In the genomic region with DNA sequence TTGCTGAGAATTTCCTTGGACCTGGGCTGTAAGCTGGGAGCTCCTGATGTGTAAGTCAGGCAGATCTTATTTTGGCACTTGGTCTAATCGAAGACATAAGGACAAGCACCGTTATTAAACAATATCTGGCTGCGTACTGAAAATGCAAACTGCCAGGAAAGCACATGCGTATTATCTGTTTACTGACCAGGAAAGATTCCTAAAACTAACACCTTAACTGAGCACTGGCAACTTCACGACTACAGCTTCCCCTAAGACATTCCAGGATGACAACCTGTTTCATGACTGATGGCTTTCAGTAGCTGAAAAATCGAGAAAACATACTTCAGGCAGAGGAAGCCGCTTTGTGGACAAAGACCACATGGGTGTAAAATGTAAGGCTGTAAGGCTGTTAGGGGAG, we compare ENCODE assay signal across 8 mouse cellular contexts. TPM values are rescaled to one million over a fixed set of nuclear protein-coding genes. Genes with fewer than 3 reads are reported as not detected.
DNase-seq lines count a peak whose midpoint lies in the region; ATAC-seq and TF ChIP-seq lines count a peak whose summit lies in the region.

No protein-coding gene starts in this region.

- no peaks in the 10 kb centered on the region for H3K27me3 ChIP-seq in liver, adult 2 months (ENCODE audit: control insufficient read depth, insufficient read depth, low read length)
- H3K27me3 ChIP-seq in embryonic facial prominence, embryonic 13.5 days: no peaks in the 10 kb centered on the region
- H3K27me3 ChIP-seq in intestine, embryonic 15.5 days (replicated peaks): no peaks in the 10 kb centered on the region
- H3K27me3 ChIP-seq in neural tube, embryonic 14.5 days (ENCODE audit: control insufficient read depth, insufficient read depth, low read length): no peaks in the 10 kb centered on the region

- WGBS in liver, adult 2 months: 45% methylated on average over 7 of the region's 7 CpGs
- 37% methylated on average over 7 of the region's 7 CpGs for WGBS in embryonic facial prominence, embryonic 13.5 days
- WGBS in intestine, embryonic 15.5 days: 34% methylated on average over 7 of the region's 7 CpGs
- 41% methylated on average over 7 of the region's 7 CpGs for WGBS in neural tube, embryonic 14.5 days

- no peak for TF ChIP-seq CTCF in liver, adult 2 months (IDR thresholded peaks at IDR 0.05; ENCODE audit: low read depth, low read length)

- peak overlapping the region; percentile 52 for H3K9ac ChIP-seq in liver, adult 2 months (ENCODE audit: low read depth, low read length)
- peak overlapping the region; percentile 81 for H3K9ac ChIP-seq in embryonic facial prominence, embryonic 13.5 days
- peak overlapping the region; percentile 65 for H3K9ac ChIP-seq in intestine, embryonic 15.5 days
- H3K9ac ChIP-seq in neural tube, embryonic 14.5 days (replicated peaks; ENCODE audit: low read depth, low read length): peak overlapping the region; percentile 68

- peaks cover 6% of the 10 kb centered on the region; the same call in 1 of the 2 replicates for H3K4me1 ChIP-seq in liver, adult 2 months (ENCODE audit: control insufficient read depth, insufficient read depth, low read length)
- H3K4me1 ChIP-seq in embryonic facial prominence, embryonic 13.5 days: peaks cover 23% of the 10 kb centered on the region
- H3K4me1 ChIP-seq in intestine, embryonic 15.5 days (replicated peaks): 0 out of 2 replicates have a peak, but pooled peaks cover 2% of the 10 kb centered on the region
- peaks cover 7% of the 10 kb centered on the region; the same call in 1 of the 2 replicates for H3K4me1 ChIP-seq in neural tube, embryonic 14.5 days (ENCODE audit: control insufficient read depth, insufficient read depth, low read length)

- peak overlapping the region; percentile 63 for H3K4me2 ChIP-seq in embryonic facial prominence, embryonic 13.5 days
- H3K4me2 ChIP-seq in intestine, embryonic 15.5 days (replicated peaks): peak overlapping the region; percentile 59
- peak overlapping the region; percentile 78 for H3K4me2 ChIP-seq in neural tube, embryonic 14.5 days (ENCODE audit: low read depth, low read length)

- H3K27ac ChIP-seq in liver, adult 2 months (replicated peaks; ENCODE audit: insufficient read depth, low read depth, low read length): peak overlapping the region; percentile 53
- H3K27ac ChIP-seq in embryonic facial prominence, embryonic 13.5 days: peak overlapping the region; percentile 90
- H3K27ac ChIP-seq in intestine, embryonic 15.5 days: peak overlapping the region; percentile 87
- peak overlapping the region; percentile 81 for H3K27ac ChIP-seq in neural tube, embryonic 14.5 days (ENCODE audit: low read depth, low read length)

- DNase-seq in liver, adult 2 months (ENCODE audit: extremely low read depth, low read depth, low spot score): no peak
- no peak for DNase-seq in liver
- DNase-seq in natural killer cell, adult 2 months (ENCODE audit: low spot score in 2 of 2): no peak
- DNase-seq in kidney, adult 18-20 months: no peak
- no peak for DNase-seq in gastrocnemius, postnatal 4 days (ENCODE audit: low spot score in 2 of 2)

- no peak for ATAC-seq in embryonic facial prominence, embryonic 13.5 days (ENCODE audit: insufficient number of reproducible peaks, insufficient read depth, low FRiP score, low TSS enrichment, low read depth)
- no peak for ATAC-seq in intestine, embryonic 15.5 days
- ATAC-seq in neural tube, embryonic 14.5 days (ENCODE audit: low read depth): no peak

- H3K4me3 ChIP-seq in liver, adult 2 months (ENCODE audit: insufficient read depth, low read depth, low read length): peak overlapping the region; percentile 87
- peak overlapping the region; percentile 96 for H3K4me3 ChIP-seq in embryonic facial prominence, embryonic 13.5 days
- H3K4me3 ChIP-seq in intestine, embryonic 15.5 days (replicated peaks): peak overlapping the region; percentile 68
- peak overlapping the region; percentile 88 for H3K4me3 ChIP-seq in neural tube, embryonic 14.5 days (ENCODE audit: low read depth, low read length)

- TF ChIP-seq POLR2A in liver, adult 2 months (IDR thresholded peaks at IDR 0.05; ENCODE audit: extremely low read depth, insufficient read depth, low read length): no peak

- H3K9me3 ChIP-seq in embryonic facial prominence, embryonic 13.5 days: no peaks in the 10 kb centered on the region
- no peaks in the 10 kb centered on the region for H3K9me3 ChIP-seq in intestine, embryonic 15.5 days
- H3K9me3 ChIP-seq in neural tube, embryonic 14.5 days (ENCODE audit: control insufficient read depth, low read length): no peaks in the 10 kb centered on the region

- peaks cover 8% of the 10 kb centered on the region; the same call in 1 of the 2 replicates for H3K79me2 ChIP-seq in liver, adult 2 months (ENCODE audit: control insufficient read depth, insufficient read depth, low read length)

- no peaks in the 10 kb centered on the region for H3K36me3 ChIP-seq in liver, adult 2 months (ENCODE audit: control insufficient read depth, insufficient read depth, low read length)
- no peaks in the 10 kb centered on the region for H3K36me3 ChIP-seq in embryonic facial prominence, embryonic 13.5 days
- no peaks in the 10 kb centered on the region for H3K36me3 ChIP-seq in intestine, embryonic 15.5 days
- H3K36me3 ChIP-seq in neural tube, embryonic 14.5 days (ENCODE audit: control insufficient read depth, insufficient read depth, low read length): no peaks in the 10 kb centered on the region

RNA-seq across cellular contexts. Expression of a gene that starts 0.7 kb away (rescaled TPM):
- 113 and 125 TPM in 2 replicates for total RNA-seq in liver, adult 2 months (2014; rRNA removed)
- polyA plus RNA-seq in liver, adult 2 months (2012; rRNA removed): 21.9 and 27.1 TPM in 2 replicates
- polyA plus RNA-seq in embryonic facial prominence, embryonic 13.5 days (2015; fragmentation: Nextera tagmentation; extraction: Ambion mirVana): 378 and 449 TPM in 2 replicates
- 289 and 306 TPM in 2 replicates for polyA plus RNA-seq in intestine, embryonic 15.5 days (2015; fragmentation: Nextera tagmentation; extraction: Ambion mirVana)
- polyA plus RNA-seq in neural tube, embryonic 14.5 days (2014; fragmentation: Nextera tagmentation; extraction: Ambion mirVana): 141 and 194 TPM in 2 replicates
- total RNA-seq in gastrocnemius, postnatal 4 days (2021): 100 to 1,000 TPM; 266 to 268 TPM

RNA-seq across cellular contexts. Expression of a gene that starts 28.2 kb away (rescaled TPM):
- total RNA-seq in liver, adult 2 months (2014; rRNA removed): not detected in 2 replicates
- polyA plus RNA-seq in liver, adult 2 months (2012; rRNA removed): not detected in 2 replicates
- polyA plus RNA-seq in embryonic facial prominence, embryonic 13.5 days (2015; fragmentation: Nextera tagmentation; extraction: Ambion mirVana): not detected in 2 replicates
- polyA plus RNA-seq in intestine, embryonic 15.5 days (2015; fragmentation: Nextera tagmentation; extraction: Ambion mirVana): not detected in 2 replicates
- polyA plus RNA-seq in neural tube, embryonic 14.5 days (2014; fragmentation: Nextera tagmentation; extraction: Ambion mirVana): not detected in 2 replicates
- not detected for total RNA-seq in gastrocnemius, postnatal 4 days (2021)

RNA-seq across cellular contexts. Expression of a gene that starts 41.1 kb away (rescaled TPM):
- total RNA-seq in liver, adult 2 months (2014; rRNA removed): 0.09 and 0.20 TPM in 2 replicates
- polyA plus RNA-seq in liver, adult 2 months (2012; rRNA removed): 0.15 and 1.1 TPM in 2 replicates
- 0.70 and 1.0 TPM in 2 replicates for polyA plus RNA-seq in embryonic facial prominence, embryonic 13.5 days (2015; fragmentation: Nextera tagmentation; extraction: Ambion mirVana)
- polyA plus RNA-seq in intestine, embryonic 15.5 days (2015; fragmentation: Nextera tagmentation; extraction: Ambion mirVana): 0.29 and 0.53 TPM in 2 replicates
- 0.37 and 1.6 TPM in 2 replicates for polyA plus RNA-seq in neural tube, embryonic 14.5 days (2014; fragmentation: Nextera tagmentation; extraction: Ambion mirVana)
- under 1 TPM; 0.44 to 0.98 TPM for total RNA-seq in gastrocnemius, postnatal 4 days (2021)

RNA-seq across cellular contexts. Expression of a gene that starts 48.9 kb away (rescaled TPM):
- under 0.01 and 0.09 TPM in 2 replicates for total RNA-seq in liver, adult 2 months (2014; rRNA removed)
- polyA plus RNA-seq in liver, adult 2 months (2012; rRNA removed): 0.11 and 0.34 TPM in 2 replicates
- 20.2 and 30.7 TPM in 2 replicates for polyA plus RNA-seq in embryonic facial prominence, embryonic 13.5 days (2015; fragmentation: Nextera tagmentation; extraction: Ambion mirVana)
- 7.4 and 7.7 TPM in 2 replicates for polyA plus RNA-seq in intestine, embryonic 15.5 days (2015; fragmentation: Nextera tagmentation; extraction: Ambion mirVana)
- polyA plus RNA-seq in neural tube, embryonic 14.5 days (2014; fragmentation: Nextera tagmentation; extraction: Ambion mirVana): 55.7 and 69.1 TPM in 2 replicates
- total RNA-seq in gastrocnemius, postnatal 4 days (2021): 10 to 100 TPM; 20.1 to 28.9 TPM
